Mouse (Mus musculus): ENCODE results near the gene Thtpa. TPM values are rescaled to one million over a fixed set of nuclear protein-coding genes. Genes with fewer than 3 reads are reported as not detected.
A peak's percentile ranks its signal among the peaks of the same experiment; 100 is the strongest.

Thtpa gene
- polyA plus RNA-seq, 1 experiment from 2014 or later, result 10.5 TPM

DNA sequence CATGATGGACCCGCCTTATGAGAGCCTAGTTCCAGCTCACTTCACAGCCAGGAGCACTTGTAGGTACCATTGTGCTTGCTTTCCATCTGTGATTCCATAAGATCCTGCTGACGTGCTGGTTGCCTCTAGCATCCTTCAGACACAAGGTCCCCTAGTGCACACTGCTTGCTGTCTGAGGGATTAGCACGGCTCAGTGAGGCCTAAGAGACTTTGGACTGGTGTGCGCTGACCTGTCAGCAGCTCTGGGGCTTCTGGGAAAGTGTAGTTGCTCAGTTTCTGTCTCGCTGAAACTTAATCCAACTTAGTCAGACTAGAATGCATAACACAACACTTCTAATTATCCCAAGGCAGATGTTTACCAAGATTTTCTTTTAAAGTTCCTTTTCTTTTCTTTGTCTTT is 34.7 kb upstream of the Thtpa start:
- ATAC-seq (replicated peaks; ENCODE audit: low FRiP score) (no peak), DNase-seq (ENCODE audit: low spot score) (no peak)
- Histone ChIP-seq H3K27ac (ENCODE audit: low read depth, low read length) (no peak overlapping the region), H3K9me3 (ENCODE audit: control insufficient read depth, low read length) (no peaks in the 10 kb centered on the region), H3K9ac (ENCODE audit: low read depth, low read length) (no peak overlapping the region), H3K27me3 (replicated peaks; ENCODE audit: control insufficient read depth, insufficient read depth, low read length) (peaks cover 5% of the 10 kb centered on the region; the same call in 1 of the 2 replicates), H3K4me3 (ENCODE audit: low read depth, low read length) (no peak overlapping the region), H3K4me2 (no peak overlapping the region), H3K4me1 (replicated peaks; ENCODE audit: control insufficient read depth, insufficient read depth, low read length) (peaks cover 36% of the 10 kb centered on the region), H3K36me3 (ENCODE audit: control insufficient read depth, insufficient read depth, low read length) (no peaks in the 10 kb centered on the region)
- 83% methylated on average over 5 of the region's 5 CpGs for WGBS

DNA sequence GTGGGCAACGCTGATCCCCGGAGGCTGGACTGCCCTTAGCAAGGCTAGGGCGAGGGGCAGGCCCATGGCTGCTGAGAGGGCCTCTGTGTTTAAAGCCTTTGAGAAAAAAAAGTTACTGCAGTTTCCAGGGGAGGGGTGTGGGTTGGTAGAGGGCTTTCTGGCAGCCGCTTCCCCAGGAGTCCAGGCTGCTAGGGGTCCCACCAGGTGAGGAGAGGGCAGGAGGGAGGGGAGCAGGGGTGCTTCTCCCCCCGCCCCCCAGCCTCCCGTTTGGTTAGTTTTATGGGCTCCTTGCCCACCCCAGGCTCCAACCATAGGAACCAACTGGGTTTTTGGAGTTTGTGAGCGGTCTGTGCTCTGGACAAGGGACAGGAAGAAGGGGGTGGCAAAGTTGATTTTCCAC is 32.7 kb upstream of the Thtpa start:
- H3K27ac ChIP-seq (ENCODE audit: low read depth, low read length), result peak overlapping the region; percentile 70; the same call in 1 of the 2 replicates
- 60% methylated on average over 7 of the region's 7 CpGs for WGBS
- H3K27me3 ChIP-seq (replicated peaks; ENCODE audit: control insufficient read depth, insufficient read depth, low read length), result peaks cover 5% of the 10 kb centered on the region; the same call in 1 of the 2 replicates
- peaks cover 36% of the 10 kb centered on the region for H3K4me1 ChIP-seq (replicated peaks; ENCODE audit: control insufficient read depth, insufficient read depth, low read length)
- no peak for ATAC-seq (replicated peaks; ENCODE audit: low FRiP score)
- H3K36me3 ChIP-seq (ENCODE audit: control insufficient read depth, insufficient read depth, low read length), result no peaks in the 10 kb centered on the region
- DNase-seq (ENCODE audit: low spot score), result no peak
- H3K4me3 ChIP-seq (ENCODE audit: low read depth, low read length), result no peak overlapping the region
- no peaks in the 10 kb centered on the region for H3K9me3 ChIP-seq (ENCODE audit: control insufficient read depth, low read length)
- H3K4me2 ChIP-seq, result peak overlapping the region; percentile 74
- H3K9ac ChIP-seq (ENCODE audit: low read depth, low read length), result peak overlapping the region; percentile 68

DNA sequence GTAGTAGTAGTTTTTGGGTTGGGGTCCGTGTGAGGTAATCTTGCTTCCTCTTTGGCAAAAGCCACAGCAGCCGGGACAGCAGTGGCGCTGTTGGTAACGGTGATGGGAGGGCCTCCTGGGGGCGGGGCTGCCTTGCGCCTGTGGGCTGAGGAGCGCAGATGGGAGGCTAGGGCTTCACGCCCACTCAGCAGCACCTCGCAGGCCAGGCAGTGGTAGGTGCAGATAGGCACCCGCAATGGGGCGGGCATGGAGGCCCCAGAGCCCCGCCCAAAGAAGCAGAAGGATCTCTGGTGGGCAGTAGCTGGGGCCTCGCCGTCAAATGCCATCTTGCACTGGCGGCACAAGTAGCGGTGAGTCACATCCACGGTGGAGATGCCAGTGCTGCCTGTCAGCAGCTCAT is 32.0 kb upstream of the Thtpa start:
- no peaks in the 10 kb centered on the region for H3K36me3 ChIP-seq (ENCODE audit: control insufficient read depth, insufficient read depth, low read length)
- H3K27me3 ChIP-seq (replicated peaks; ENCODE audit: control insufficient read depth, insufficient read depth, low read length), result peaks cover 5% of the 10 kb centered on the region; the same call in 1 of the 2 replicates
- H3K27ac ChIP-seq (ENCODE audit: low read depth, low read length), result peak overlapping the region; percentile 70
- H3K9me3 ChIP-seq (ENCODE audit: control insufficient read depth, low read length), result no peaks in the 10 kb centered on the region
- WGBS, result 7% methylated on average over 17 of the region's 17 CpGs
- H3K4me2 ChIP-seq, result peak overlapping the region; percentile 74
- peaks cover 36% of the 10 kb centered on the region for H3K4me1 ChIP-seq (replicated peaks; ENCODE audit: control insufficient read depth, insufficient read depth, low read length)
- DNase-seq (ENCODE audit: low spot score) (peak; percentile 69), ATAC-seq (replicated peaks; ENCODE audit: low FRiP score) (peak; percentile 99)
- H3K4me3 ChIP-seq (ENCODE audit: low read depth, low read length), result peak overlapping the region; percentile 54
- H3K9ac ChIP-seq (ENCODE audit: low read depth, low read length), result peak overlapping the region; percentile 68

- peak overlapping the region; percentile 56 for H3K27ac ChIP-seq (ENCODE audit: low read depth, low read length)
Observed at GRCm38 (mm10) chr14:55063117-55063516, 31.5 kb upstream of the Thtpa start.

DNA sequence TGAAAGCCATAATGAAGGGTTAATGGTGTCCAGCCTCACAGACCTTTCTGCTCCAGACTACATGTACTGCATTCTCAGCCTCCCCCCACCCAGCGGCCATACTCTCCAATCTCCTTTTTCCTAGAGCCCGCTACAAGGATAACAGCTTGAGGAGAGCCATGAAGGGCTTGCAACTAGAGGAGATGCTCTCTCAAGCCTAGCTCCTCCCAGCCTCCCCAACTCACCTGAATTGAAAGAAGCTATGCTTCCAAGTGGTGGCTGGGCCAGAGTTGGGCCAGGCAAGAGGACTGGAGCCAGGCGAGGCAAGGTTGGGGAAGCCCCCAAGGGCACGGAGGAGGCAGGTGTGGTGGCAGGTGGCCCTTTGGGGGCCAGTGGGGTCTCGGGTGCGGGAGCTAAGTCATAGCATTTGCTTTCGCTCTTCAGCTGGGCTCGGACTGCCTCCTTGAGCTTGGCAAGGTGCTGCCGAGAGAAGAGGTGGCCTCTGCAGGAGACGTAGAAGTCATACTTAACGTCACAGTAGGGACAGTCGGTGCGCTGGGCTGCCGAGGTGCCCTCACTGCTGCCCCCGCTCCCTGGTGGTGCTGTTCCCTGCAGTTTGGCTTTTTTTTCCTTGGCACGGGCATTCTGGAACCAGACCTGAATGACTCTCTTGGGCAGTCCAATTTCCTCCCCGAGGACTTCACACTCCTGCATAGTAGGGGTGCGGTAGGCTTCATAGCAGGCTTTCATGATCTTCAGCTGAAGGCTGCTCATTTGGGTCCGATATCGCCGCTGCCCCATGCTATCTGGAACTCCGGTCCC is 30.8 kb upstream of the Thtpa start:
- peak overlapping the region; percentile 74 for H3K4me2 ChIP-seq
- H3K27ac ChIP-seq (ENCODE audit: low read depth, low read length), result 0 out of 2 replicates have a peak overlapping the region, but pooled peaks have one; percentile 56

More at GRCm38 (mm10) chr14:55063117-55063516, 31.5 kb upstream of the Thtpa start:
- H3K4me3 ChIP-seq (ENCODE audit: low read depth, low read length), result peak overlapping the region; percentile 54
- H3K27me3 ChIP-seq (replicated peaks; ENCODE audit: control insufficient read depth, insufficient read depth, low read length), result peaks cover 5% of the 10 kb centered on the region; the same call in 1 of the 2 replicates
- no peaks in the 10 kb centered on the region for H3K36me3 ChIP-seq (ENCODE audit: control insufficient read depth, insufficient read depth, low read length)
- H3K4me1 ChIP-seq (replicated peaks; ENCODE audit: control insufficient read depth, insufficient read depth, low read length), result peaks cover 36% of the 10 kb centered on the region
- peak overlapping the region; percentile 74 for H3K4me2 ChIP-seq
- H3K9ac ChIP-seq (ENCODE audit: low read depth, low read length), result peak overlapping the region; percentile 68
- no peaks in the 10 kb centered on the region for H3K9me3 ChIP-seq (ENCODE audit: control insufficient read depth, low read length)
- ATAC-seq (replicated peaks; ENCODE audit: low FRiP score), result peak; percentile 27
- no peak for DNase-seq (ENCODE audit: low spot score)
- 66% methylated on average over 5 of the region's 5 CpGs for WGBS

DNA sequence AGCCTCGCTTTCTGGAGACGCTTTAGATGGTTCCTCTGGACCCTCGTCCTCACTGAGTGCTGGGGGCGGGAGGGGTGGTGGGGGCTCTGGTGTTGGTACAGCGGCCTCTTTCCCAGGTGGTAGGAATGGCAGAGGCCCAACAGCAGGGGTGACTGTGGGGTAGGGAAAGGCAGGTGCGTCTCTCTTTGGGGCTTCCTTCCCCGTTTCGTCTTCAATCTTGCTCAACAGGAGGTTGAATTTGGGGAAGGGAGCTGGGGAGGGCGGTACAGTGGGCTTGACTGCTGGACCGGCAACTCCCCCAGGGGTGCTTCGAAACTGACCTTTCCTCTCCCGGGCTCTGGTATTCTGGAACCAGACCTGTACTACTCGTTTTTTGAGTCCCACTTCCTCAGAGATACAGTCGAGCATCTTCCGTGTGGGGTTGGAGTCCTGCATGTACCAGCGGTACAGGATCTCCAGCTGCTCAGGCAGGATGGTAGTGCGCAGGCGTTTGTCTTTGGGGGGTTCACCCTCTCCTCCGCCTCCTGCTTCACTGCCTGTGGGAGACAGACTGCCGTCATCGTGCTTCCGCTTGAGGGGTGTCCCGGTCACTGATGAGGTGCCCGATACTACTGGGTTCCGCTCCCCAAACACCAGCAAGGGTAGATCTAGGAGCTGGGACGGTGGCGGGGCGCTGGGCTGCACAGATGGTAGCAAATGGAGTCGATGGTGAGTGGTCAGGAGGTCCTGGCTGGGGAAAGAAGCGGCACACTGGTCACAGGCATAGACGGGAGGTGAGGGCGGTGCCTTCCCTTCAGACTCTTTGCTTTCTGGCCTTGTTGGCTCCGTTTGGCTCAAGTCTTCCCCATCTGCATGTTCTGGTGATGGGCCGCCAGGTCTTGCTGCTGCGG is 29.9 kb upstream of the Thtpa start:
- no peak for DNase-seq (ENCODE audit: low spot score)
- 0 out of 2 replicates have a peak overlapping the region, but pooled peaks have one; percentile 6 for H3K9ac ChIP-seq (ENCODE audit: low read depth, low read length)
- no peak overlapping the region for H3K27ac ChIP-seq (ENCODE audit: low read depth, low read length)
- H3K9me3 ChIP-seq (ENCODE audit: control insufficient read depth, low read length), result no peaks in the 10 kb centered on the region
- peak overlapping the region; percentile 74 for H3K4me2 ChIP-seq
- H3K36me3 ChIP-seq (ENCODE audit: control insufficient read depth, insufficient read depth, low read length), result no peaks in the 10 kb centered on the region
- H3K27me3 ChIP-seq (replicated peaks; ENCODE audit: control insufficient read depth, insufficient read depth, low read length), result peaks cover 8% of the 10 kb centered on the region; the same call in 1 of the 2 replicates
- ATAC-seq (replicated peaks; ENCODE audit: low FRiP score), result no peak
- H3K4me1 ChIP-seq (replicated peaks; ENCODE audit: control insufficient read depth, insufficient read depth, low read length), result peaks cover 24% of the 10 kb centered on the region
- H3K4me3 ChIP-seq (ENCODE audit: low read depth, low read length), result no peak overlapping the region; the same call in 1 of the 2 replicates
- 56% methylated on average over 35 of the region's 35 CpGs for WGBS

More for the DNA sequence above, 30.8 kb upstream of the Thtpa start:
- Histone ChIP-seq H3K36me3 (ENCODE audit: control insufficient read depth, insufficient read depth, low read length) (no peaks in the 10 kb centered on the region), H3K4me3 (ENCODE audit: low read depth, low read length) (peak overlapping the region; percentile 54), H3K27me3 (replicated peaks; ENCODE audit: control insufficient read depth, insufficient read depth, low read length) (peaks cover 5% of the 10 kb centered on the region; the same call in 1 of the 2 replicates), H3K9ac (ENCODE audit: low read depth, low read length) (peak overlapping the region; percentile 68), H3K4me1 (replicated peaks; ENCODE audit: control insufficient read depth, insufficient read depth, low read length) (peaks cover 31% of the 10 kb centered on the region), H3K9me3 (ENCODE audit: control insufficient read depth, low read length) (no peaks in the 10 kb centered on the region)
- DNase-seq (ENCODE audit: low spot score) (no peak), ATAC-seq (replicated peaks; ENCODE audit: low FRiP score) (no peak)
- 77% methylated on average over 22 of the region's 22 CpGs for WGBS

GRCm38 (mm10) chr14:55065391-55065790 is 29.2 kb upstream of the Thtpa start:
- Histone ChIP-seq H3K27me3 (replicated peaks; ENCODE audit: control insufficient read depth, insufficient read depth, low read length) (peaks cover 11% of the 10 kb centered on the region; the same call in 1 of the 2 replicates), H3K4me1 (replicated peaks; ENCODE audit: control insufficient read depth, insufficient read depth, low read length) (peaks cover 22% of the 10 kb centered on the region), H3K36me3 (ENCODE audit: control insufficient read depth, insufficient read depth, low read length) (no peaks in the 10 kb centered on the region), H3K4me3 (ENCODE audit: low read depth, low read length) (no peak overlapping the region), H3K4me2 (no peak overlapping the region), H3K9ac (ENCODE audit: low read depth, low read length) (no peak overlapping the region), H3K27ac (ENCODE audit: low read depth, low read length) (no peak overlapping the region), H3K9me3 (ENCODE audit: control insufficient read depth, low read length) (no peaks in the 10 kb centered on the region)
- DNase-seq (ENCODE audit: low spot score), result no peak
- 73% methylated on average over 13 of the region's 13 CpGs for WGBS
- no peak for ATAC-seq (replicated peaks; ENCODE audit: low FRiP score)

DNA sequence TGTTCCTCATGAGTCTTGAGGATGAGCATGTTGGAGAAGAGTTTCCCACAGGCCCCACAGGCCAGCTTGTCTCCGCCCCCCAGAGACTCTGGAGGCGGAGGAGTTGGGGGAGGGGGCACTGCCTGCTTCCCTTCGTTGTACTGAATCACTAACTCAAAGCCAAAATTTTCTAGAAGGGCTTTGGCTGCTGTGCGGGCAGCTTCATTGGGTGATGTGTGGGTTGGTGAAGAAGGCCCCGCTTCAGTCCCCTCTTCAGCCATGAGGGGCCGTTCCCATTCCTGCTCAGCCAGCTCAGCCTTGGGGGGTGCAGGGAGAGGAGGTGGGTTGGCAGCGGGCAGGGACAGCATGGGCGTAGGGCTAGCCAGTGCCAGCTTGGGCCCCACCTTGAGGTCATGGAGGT is 28.5 kb upstream of the Thtpa start:
- Histone ChIP-seq H3K36me3 (ENCODE audit: control insufficient read depth, insufficient read depth, low read length) (no peaks in the 10 kb centered on the region), H3K4me3 (ENCODE audit: low read depth, low read length) (no peak overlapping the region), H3K27ac (ENCODE audit: low read depth, low read length) (no peak overlapping the region), H3K4me1 (replicated peaks; ENCODE audit: control insufficient read depth, insufficient read depth, low read length) (peaks cover 19% of the 10 kb centered on the region), H3K27me3 (replicated peaks; ENCODE audit: control insufficient read depth, insufficient read depth, low read length) (peaks cover 11% of the 10 kb centered on the region; the same call in 1 of the 2 replicates), H3K9me3 (ENCODE audit: control insufficient read depth, low read length) (no peaks in the 10 kb centered on the region), H3K4me2 (no peak overlapping the region), H3K9ac (ENCODE audit: low read depth, low read length) (no peak overlapping the region)
- ATAC-seq (replicated peaks; ENCODE audit: low FRiP score), result no peak
- 86% methylated on average over 8 of the region's 8 CpGs for WGBS
- DNase-seq (ENCODE audit: low spot score), result no peak
